Mouse (Mus musculus) limb, embryonic 14.5 days (tissue): ENCODE results near the gene Ahnak. TPM values are rescaled to one million over a fixed set of nuclear protein-coding genes. Genes with fewer than 3 reads are reported as not detected.

Source experiments
- ATAC-seq: fragments of 200-750 bp; cut with Nextera tagmentation; 2 replicates; pipeline ENCODE4 v1.8.0; 2017; ENCODE audit warnings: low read depth, moderate number of reproducible peaks, moderate TSS enrichment; ENCODE audit not compliant: low FRiP score
- DNase-seq: peaks from one replicate; pipeline ENCODE4 v3.0.0-alpha.2; 2015; ENCODE audit warnings: low spot score
- H3K27ac ChIP-seq: fragments of 300-500 bp; sonication (generic); replicated peaks from 2 replicates; pipeline ENCODE4 v1.5.1; 2014; ENCODE audit warnings: low read depth, mild to moderate bottlenecking, low read length, moderate library complexity, mixed read lengths
- H3K27me3 ChIP-seq: fragments of 300-500 bp; sonication (generic); 2 replicates; pipeline ENCODE4 v1.6.1; 2014; ENCODE audit warnings: low read length, mixed read lengths; ENCODE audit not compliant: control insufficient read depth, insufficient read depth
- H3K36me3 ChIP-seq: fragments of 300-500 bp; sonication (generic); 2 replicates; pipeline ENCODE4 v1.6.1; 2014; ENCODE audit warnings: mild to moderate bottlenecking, low read length, moderate library complexity, mixed read lengths; ENCODE audit not compliant: control insufficient read depth, insufficient read depth
- H3K4me1 ChIP-seq: fragments of 300-500 bp; sonication (generic); 2 replicates; pipeline ENCODE4 v1.6.1; 2014; ENCODE audit warnings: antibody characterized with exemption, low read length, mixed read lengths; ENCODE audit not compliant: control insufficient read depth, insufficient read depth
- H3K4me2 ChIP-seq: fragments of 300-500 bp; sonication (generic); replicated peaks from 2 replicates; pipeline ENCODE4 v1.6.1; 2014; ENCODE audit warnings: low read depth, mild to moderate bottlenecking, low read length, moderate library complexity; ENCODE audit not compliant: severe bottlenecking
- H3K4me3 ChIP-seq: fragments of 300-500 bp; sonication (generic); replicated peaks from 2 replicates; pipeline ENCODE4 v1.5.1; 2014; ENCODE audit warnings: low read length
- H3K9ac ChIP-seq: fragments of 300-500 bp; sonication (generic); 2 replicates; pipeline ENCODE4 v1.6.1; 2014; ENCODE audit warnings: mild to moderate bottlenecking, low read depth, low read length, moderate library complexity; ENCODE audit not compliant: severe bottlenecking
- H3K9me3 ChIP-seq: fragments of 300-500 bp; sonication (generic); 2 replicates; pipeline ENCODE4 v1.6.1; 2016; ENCODE audit warnings: low read length; ENCODE audit not compliant: control insufficient read depth
- POLR2A ChIP-seq: fragments of 200-500 bp; IDR thresholded peaks from 2 replicates; pipeline ENCODE4 v1.8.0; 2012; ENCODE audit warnings: inconsistent platforms, mild to moderate bottlenecking, moderate library complexity, borderline replicate concordance; ENCODE audit not compliant: insufficient read depth, insufficient read length; ENCODE audit errors: extremely low read depth
- WGBS: fragments of 180-500 bp; shearing (Covaris S2); extraction: QIAGEN DNeasy Blood & Tissue Kit; methylation state at CpG from one replicate; pipeline ENCODE4 v1.1.7; 2014; 5-methylcytosine and 5-hydroxymethylcytosine counted together
- polyA plus RNA-seq, 2 experiments: library from polyadenylated mRNA; depleted of rRNA in 1 of 2; stranded (reverse) in 1 of 2; unstranded in 1 of 2; fragments of >200 nt; fragmentation: Nextera tagmentation in 1 of 2; extraction: Ambion mirVana in 1 of 2; gene quantifications; 2 replicates each; pipeline versions ENCODE4 v1.2.1 to v1.2.3; 2012 to 2014

The Ahnak gene
- polyA plus RNA-seq, 2 experiments, result 31.4 to 61.6 TPM

DNA sequence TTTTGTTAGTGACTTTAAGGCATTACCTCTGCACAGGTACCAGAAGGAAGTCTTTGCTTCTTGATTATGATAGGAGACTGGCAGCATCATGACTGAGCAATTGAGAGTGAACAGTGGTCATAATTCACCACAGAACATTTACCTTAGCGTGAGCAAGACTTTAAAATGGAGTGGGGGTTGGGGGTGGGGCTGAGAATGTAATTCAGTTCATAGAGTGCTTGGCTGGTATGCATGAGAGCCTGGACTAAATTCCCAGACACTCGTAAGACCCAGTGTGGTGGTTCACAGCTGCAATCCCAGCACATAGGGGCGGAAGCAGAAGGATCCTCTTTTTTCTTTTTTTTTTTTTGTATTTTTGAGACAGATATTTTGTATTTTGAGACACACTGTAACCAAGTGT is 30.2 kb downstream of the Ahnak start:
- no peak for TF ChIP-seq POLR2A
- 84% methylated on average over 3 of the region's 3 CpGs for WGBS
- DNase-seq (no peak), ATAC-seq (no peak)
- Histone ChIP-seq H3K4me2 (no peak overlapping the region), H3K9me3 (no peaks in the 10 kb centered on the region), H3K4me1 (no peaks in the 10 kb centered on the region), H3K36me3 (peaks cover 52% of the 10 kb centered on the region), H3K27ac (no peak overlapping the region), H3K9ac (no peak overlapping the region), H3K4me3 (no peak overlapping the region), H3K27me3 (no peaks in the 10 kb centered on the region)

DNA sequence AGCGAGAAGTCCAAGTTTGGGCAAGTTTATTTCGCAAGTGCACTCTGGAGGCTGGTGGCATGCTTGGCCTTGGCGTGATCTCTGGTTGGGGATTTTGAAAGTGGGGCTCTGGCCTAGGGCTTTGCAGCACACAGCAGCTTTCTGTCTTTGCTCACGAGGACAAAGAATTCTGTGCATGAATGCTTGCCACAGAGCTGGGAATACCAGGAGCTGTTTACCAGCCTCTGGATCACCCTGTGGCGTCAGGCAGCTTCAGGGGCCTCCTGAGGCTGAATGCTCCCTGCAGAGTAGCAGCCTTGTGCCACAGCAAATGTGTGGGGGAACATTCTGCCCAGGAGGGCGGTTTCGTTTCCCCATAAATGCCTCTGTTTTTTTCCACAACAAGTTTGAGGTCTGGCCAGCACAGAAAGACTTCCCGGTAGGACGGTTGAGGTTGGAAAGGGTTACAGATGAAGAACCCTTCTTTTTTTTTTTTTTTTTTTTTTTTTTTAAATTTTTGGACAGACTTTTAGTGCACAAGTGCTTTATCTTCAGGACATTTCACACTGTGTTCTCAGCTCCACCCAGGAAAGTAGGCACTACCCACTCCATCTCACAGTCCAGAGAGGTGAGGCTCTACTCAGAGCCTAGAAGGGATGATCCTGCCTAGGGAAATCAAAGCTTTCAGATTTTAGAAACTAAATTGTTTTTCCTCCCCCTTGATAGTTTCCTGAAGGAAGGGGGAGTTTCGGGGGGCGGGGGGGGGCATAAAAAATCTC is 34.1 kb downstream of the Ahnak start:
- H3K9me3 ChIP-seq, result no peaks in the 10 kb centered on the region
- 44% methylated on average over 11 of the region's 11 CpGs for WGBS
- no peak overlapping the region for H3K4me3 ChIP-seq
- H3K27ac ChIP-seq, result peak overlapping the region; percentile 28
- no peak overlapping the region for H3K4me2 ChIP-seq
- peak; percentile 14 for DNase-seq
- H3K4me1 ChIP-seq, result no peaks in the 10 kb centered on the region
- H3K9ac ChIP-seq, result no peak overlapping the region
- TF ChIP-seq POLR2A, result no peak
- no peaks in the 10 kb centered on the region for H3K27me3 ChIP-seq
- peak; percentile 24; the same call in 1 of the 2 replicates for ATAC-seq
- H3K36me3 ChIP-seq, result peaks cover 18% of the 10 kb centered on the region

DNA sequence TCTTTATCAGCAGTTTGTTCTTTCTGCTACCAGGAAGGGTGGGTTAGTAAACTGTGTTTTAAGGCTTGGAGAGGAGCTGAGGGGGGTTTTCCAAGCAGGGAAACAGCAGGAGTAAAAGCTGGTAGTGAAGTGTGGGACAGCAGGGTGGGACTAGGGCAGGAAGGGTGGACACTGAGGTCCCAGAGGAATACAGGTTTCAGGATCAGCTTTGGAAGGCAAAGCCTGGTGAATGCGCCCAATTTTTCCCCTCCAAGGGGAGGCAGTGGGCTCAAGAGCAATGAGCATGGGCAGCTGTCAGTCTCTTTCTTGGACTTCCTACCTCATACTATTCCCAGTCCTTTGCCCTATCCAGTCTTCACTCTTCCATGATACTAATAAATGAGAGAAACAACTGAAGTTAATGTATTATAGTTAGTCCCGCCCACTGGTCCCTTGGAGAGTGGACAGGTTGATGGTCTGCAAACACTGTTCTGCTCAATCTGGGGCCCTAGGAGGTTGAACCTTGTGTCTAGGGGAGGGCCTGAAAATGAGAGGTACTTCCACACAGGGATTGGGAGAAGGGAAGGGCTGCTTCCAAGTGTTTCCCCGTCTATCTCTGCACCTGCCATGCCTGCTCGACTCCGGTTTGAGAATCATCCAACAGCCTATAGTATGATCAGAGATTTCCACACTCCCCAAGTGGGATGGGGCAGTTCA is 36.6 kb downstream of the Ahnak start:
- H3K4me1 ChIP-seq, result no peaks in the 10 kb centered on the region
- no peaks in the 10 kb centered on the region for H3K27me3 ChIP-seq
- no peak overlapping the region for H3K9ac ChIP-seq
- ATAC-seq, result no peak
- H3K4me2 ChIP-seq, result no peak overlapping the region
- no peak for DNase-seq
- H3K9me3 ChIP-seq, result no peaks in the 10 kb centered on the region
- H3K4me3 ChIP-seq, result no peak overlapping the region
- H3K36me3 ChIP-seq, result no peaks in the 10 kb centered on the region; the same call in 1 of the 2 replicates
- no peak for TF ChIP-seq POLR2A
- 87% methylated on average over 5 of the region's 5 CpGs for WGBS
- H3K27ac ChIP-seq, result no peak overlapping the region

DNA sequence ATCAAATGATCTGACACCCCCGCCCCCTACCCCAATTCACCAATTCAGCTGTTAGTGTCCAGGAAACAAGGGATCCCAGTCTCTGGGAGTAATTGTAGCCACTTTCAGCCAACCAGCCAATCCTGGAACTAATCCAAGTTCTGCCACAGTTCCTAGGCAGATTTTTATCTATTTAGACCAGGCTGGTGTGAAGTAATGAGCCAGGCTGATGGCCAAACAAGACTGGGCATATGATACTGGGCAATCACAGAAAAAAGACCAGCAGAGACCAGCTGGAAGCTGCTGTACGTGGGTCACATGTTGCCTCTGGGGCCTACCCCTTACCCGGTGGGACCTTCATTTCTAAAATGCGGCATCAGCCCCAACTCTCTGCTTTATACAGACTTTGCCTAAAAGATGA is 37.5 kb downstream of the Ahnak start:
- Histone ChIP-seq H3K4me2 (no peak overlapping the region), H3K9me3 (no peaks in the 10 kb centered on the region), H3K9ac (no peak overlapping the region), H3K4me3 (no peak overlapping the region), H3K36me3 (no peaks in the 10 kb centered on the region), H3K27me3 (no peaks in the 10 kb centered on the region), H3K4me1 (no peaks in the 10 kb centered on the region), H3K27ac (no peak overlapping the region)
- no peak for ATAC-seq
- peak; percentile 13 for DNase-seq
- 77% methylated on average over 4 of the region's 4 CpGs for WGBS
- TF ChIP-seq POLR2A, result no peak

DNA sequence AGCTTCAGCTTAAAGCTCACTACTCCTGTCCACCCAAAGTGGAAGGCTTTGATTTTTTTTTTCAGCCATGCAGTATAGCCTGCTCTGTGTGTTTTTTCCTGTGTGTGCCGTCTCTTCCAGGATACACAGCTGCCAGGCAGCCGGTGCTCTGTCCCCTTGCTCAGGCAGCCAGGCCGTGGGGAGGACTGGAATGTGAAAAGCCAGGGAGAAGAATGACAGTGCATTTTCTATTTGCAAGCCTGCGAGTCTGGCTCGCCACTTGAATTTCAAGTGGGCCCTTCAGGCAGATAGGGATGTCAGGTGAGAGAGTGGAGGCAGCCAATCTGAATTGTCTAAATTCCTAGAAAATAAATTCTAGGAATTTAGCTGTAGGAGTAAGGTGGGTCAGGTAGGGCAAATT is 38.7 kb downstream of the Ahnak start:
- 29% methylated on average over 5 of the region's 5 CpGs for WGBS
- Histone ChIP-seq H3K4me1 (no peaks in the 10 kb centered on the region; the same call in 1 of the 2 replicates), H3K9me3 (no peaks in the 10 kb centered on the region), H3K4me3 (no peak overlapping the region), H3K4me2 (no peak overlapping the region), H3K27ac (no peak overlapping the region), H3K27me3 (no peaks in the 10 kb centered on the region), H3K9ac (no peak overlapping the region), H3K36me3 (no peaks in the 10 kb centered on the region)
- TF ChIP-seq POLR2A, result no peak
- ATAC-seq (no peak), DNase-seq (no peak)
